Comparison of ENCODE assay signal across 22 mouse cellular contexts in genomic region chr12:31862668-31863538, GRCm38 (mm10).
A peak's percentile ranks its signal among the peaks of the same experiment; 100 is the strongest.
DNase-seq lines count a peak whose midpoint lies in the region; ATAC-seq lines count a peak whose summit lies in the region.
"Had no signal": no experiment of that assay in that cellular context is flagged by ENCODE, and none has a peak within 500 bp of the region (broad histone marks: within the 10 kb centered on the region; RNA-seq: fewer than 3 reads in every experiment).

No protein-coding gene starts in this region.

- H3K4me2 ChIP-seq in heart, embryonic 16.5 days (ENCODE audit: low read depth, low read length) = peak overlapping the region; percentile 43
- H3K4me2 ChIP-seq: embryonic facial prominence, embryonic 12.5 days; hindbrain, embryonic 15.5 days; midbrain, embryonic 13.5 days; neural tube, embryonic 15.5 days; stomach, embryonic 15.5 days had no signal

- H3K27me3 ChIP-seq in heart, embryonic 16.5 days (ENCODE audit: control insufficient read depth, insufficient read depth, low read length) = no peaks in the 10 kb centered on the region
- H3K27me3 ChIP-seq: embryonic facial prominence, embryonic 12.5 days; hindbrain, embryonic 15.5 days; midbrain, embryonic 13.5 days; neural tube, embryonic 15.5 days; stomach, embryonic 15.5 days had no signal

- DNase-seq in heart, adult 18-20 months = no peak
- DNase-seq in c-Kit-negative CD71-positive TER-119-positive erythroid progenitor cells, embryonic 14.5 days (ENCODE audit: low read depth, low spot score) = peak; percentile 8
- DNase-seq in urinary bladder, postnatal 4 days (ENCODE audit: low spot score in 2 of 2) = no peak
- no peak for DNase-seq in left cerebral cortex, adult 9 months (ENCODE audit: low spot score in 2 of 2)
- DNase-seq in cerebellum, adult 18-20 months = no peak
- DNase-seq: cerebellum, adult 11-12 months; gastrocnemius, adult 2 months; left cerebral cortex, postnatal 4 days; lung, adult 18-20 months; lung, postnatal 36 days; thymus, postnatal 14 days had no signal

- H3K4me3 ChIP-seq in heart, embryonic 16.5 days (ENCODE audit: low read length) = peak overlapping the region; percentile 11; the same call in 1 of the 2 replicates
- H3K4me3 ChIP-seq: embryonic facial prominence, embryonic 12.5 days; forebrain, embryonic 10.5 days; gastrocnemius, adult 2 months; hindbrain, embryonic 15.5 days; layer of hippocampus, adult 2 months; midbrain, embryonic 13.5 days; neural tube, embryonic 15.5 days; stomach, embryonic 15.5 days had no signal

- ATAC-seq in heart, embryonic 16.5 days (replicated peaks; ENCODE audit: extremely low read depth, insufficient read depth, low FRiP score) = 0 out of 2 replicates have a peak, but pooled peaks have one; percentile 23
- ATAC-seq in erythroid progenitor cell, adult 5-6 weeks (replicated peaks; ENCODE audit: low FRiP score, poor library complexity, severe bottlenecking) = peak; percentile 70
- 0 out of 2 replicates have a peak, but pooled peaks have one; percentile 12 for ATAC-seq in megakaryocyte, adult 5-6 weeks (ENCODE audit: poor library complexity, severe bottlenecking)
- ATAC-seq: intestine, embryonic 16.5 days; midbrain, embryonic 13.5 days had no signal

- H3K4me1 ChIP-seq in heart, embryonic 16.5 days (ENCODE audit: control insufficient read depth, insufficient read depth, low read length) = peaks cover 6% of the 10 kb centered on the region
- H3K4me1 ChIP-seq: embryonic facial prominence, embryonic 12.5 days; forebrain, embryonic 10.5 days; hindbrain, embryonic 15.5 days; midbrain, embryonic 13.5 days; neural tube, embryonic 15.5 days; stomach, embryonic 15.5 days had no signal

- H3K36me3 ChIP-seq in heart, embryonic 16.5 days (ENCODE audit: control insufficient read depth, insufficient read depth) = no peaks in the 10 kb centered on the region
- H3K36me3 ChIP-seq: embryonic facial prominence, embryonic 12.5 days; forebrain, embryonic 10.5 days; hindbrain, embryonic 15.5 days; midbrain, embryonic 13.5 days; neural tube, embryonic 15.5 days; stomach, embryonic 15.5 days had no signal

- H3K9me3 ChIP-seq in heart, embryonic 16.5 days (replicated peaks; ENCODE audit: control insufficient read depth, low read length) = no peaks in the 10 kb centered on the region
- H3K9me3 ChIP-seq: embryonic facial prominence, embryonic 12.5 days; forebrain, embryonic 10.5 days; hindbrain, embryonic 15.5 days; midbrain, embryonic 13.5 days; neural tube, embryonic 15.5 days; stomach, embryonic 15.5 days had no signal

- no peak overlapping the region for H3K27ac ChIP-seq in heart, embryonic 16.5 days (ENCODE audit: low read length)
- H3K27ac ChIP-seq: embryonic facial prominence, embryonic 12.5 days; forebrain, embryonic 10.5 days; gastrocnemius, adult 2 months; hindbrain, embryonic 15.5 days; layer of hippocampus, adult 2 months; midbrain, embryonic 13.5 days; neural tube, embryonic 15.5 days; stomach, embryonic 15.5 days had no signal

- no peak overlapping the region for H3K9ac ChIP-seq in heart, embryonic 16.5 days (ENCODE audit: low read length)
- H3K9ac ChIP-seq: embryonic facial prominence, embryonic 12.5 days; hindbrain, embryonic 15.5 days; midbrain, embryonic 13.5 days; neural tube, embryonic 15.5 days; stomach, embryonic 15.5 days had no signal

- WGBS in heart, embryonic 16.5 days = 46% methylated on average over 16 of the region's 16 CpGs

Comparison
In these comparisons a context has a peak if more than half of its experiments do, and no peak if none do; other contexts are left out.
1. ATAC-seq: peak in every context shown above with its lines; median percentile 70 in erythroid progenitor cell, adult 5-6 weeks; 23 in heart, embryonic 16.5 days; 12 in megakaryocyte, adult 5-6 weeks.